Mouse (Mus musculus) myocyte (in vitro differentiated cells): Measurements from ENCODE around the gene Slc30a9.

Experiments used
- CEBPB ChIP-seq: IDR thresholded peaks from 2 replicates; pipeline ENCODE4 v1.6.1; 2011; ENCODE audit warnings: mild to moderate bottlenecking, moderate library complexity; ENCODE audit not compliant: poor library complexity, insufficient read depth, severe bottlenecking
- E2F4 ChIP-seq: IDR thresholded peaks from one replicate; pipeline ENCODE4 v1.6.1; 2011; ENCODE audit warnings: mild to moderate bottlenecking, control low read depth, moderate library complexity; ENCODE audit not compliant: insufficient read depth
- MYOG ChIP-seq, 3 experiments: IDR thresholded peaks; one replicate each; pipeline ENCODE4 v1.6.1; 2011; ENCODE audit warnings: control low read depth in 2 of 3, low read depth in 2 of 3, mild to moderate bottlenecking in 2 of 3; ENCODE audit not compliant: insufficient read length in 2 of 3, control insufficient read depth in 1 of 3, insufficient read depth in 1 of 3
- POLR2A ChIP-seq: IDR thresholded peaks from one replicate; pipeline ENCODE4 v1.6.1; 2011; ENCODE audit warnings: low read depth, mild to moderate bottlenecking, control low read depth, moderate library complexity; ENCODE audit not compliant: insufficient read length
- SRF ChIP-seq: IDR thresholded peaks from one replicate; pipeline ENCODE4 v1.6.1; 2011; ENCODE audit warnings: low read depth; ENCODE audit not compliant: control insufficient read depth, insufficient read length
- TCF12 ChIP-seq: IDR thresholded peaks from one replicate; pipeline ENCODE4 v1.6.1; 2011; ENCODE audit warnings: mild to moderate bottlenecking, control low read depth; ENCODE audit not compliant: poor library complexity, insufficient read depth, severe bottlenecking
- USF1 ChIP-seq: IDR thresholded peaks from one replicate; pipeline ENCODE4 v1.6.1; 2011; ENCODE audit warnings: low read depth, mild to moderate bottlenecking, control low read depth, moderate library complexity

- no peak for TF ChIP-seq E2F4
- TF ChIP-seq POLR2A: no peak
- no peak for TF ChIP-seq USF1
- no peak for TF ChIP-seq MYOG (IDR thresholded peaks at IDR 0.05; ENCODE audit: control insufficient read depth in 1 of 3, insufficient read depth in 1 of 3, insufficient read length in 2 of 3, low read depth in 2 of 3)
- TF ChIP-seq SRF: no peak
- no peak for TF ChIP-seq TCF12
- TF ChIP-seq CEBPB: no peak
Observed at GRCm38 (mm10) chr5:67399876-67400607, 93.3 kb downstream of the Slc30a9 start.
